Mouse (Mus musculus) forebrain, embryonic 16.5 days (tissue): Measurements from ENCODE around the gene Rpl35. TPM values are rescaled to one million over a fixed set of nuclear protein-coding genes. Genes with fewer than 3 reads are reported as not detected.

Source experiments
- ATAC-seq: fragments of 200-750 bp; cut with Nextera tagmentation; 2 replicates; pipeline ENCODE4 v1.8.0; 2017; ENCODE audit warnings: mild to moderate bottlenecking, moderate library complexity
- H3K27ac ChIP-seq: fragments of 300-500 bp; sonication (generic); 2 replicates; pipeline ENCODE4 v1.5.1; 2014; ENCODE audit warnings: low read length, control low read depth
- H3K27me3 ChIP-seq: fragments of 300-500 bp; sonication (generic); replicated peaks from 2 replicates; pipeline ENCODE4 v1.6.1; 2014; ENCODE audit warnings: low read length; ENCODE audit not compliant: control insufficient read depth, insufficient read depth
- H3K36me3 ChIP-seq: fragments of 300-500 bp; sonication (generic); 2 replicates; pipeline ENCODE4 v1.6.1; 2014; ENCODE audit not compliant: control insufficient read depth, insufficient read depth
- H3K4me1 ChIP-seq: fragments of 300-500 bp; sonication (generic); replicated peaks from 2 replicates; pipeline ENCODE4 v1.6.1; 2014; ENCODE audit warnings: low read length; ENCODE audit not compliant: control insufficient read depth, insufficient read depth
- H3K4me2 ChIP-seq: fragments of 300-500 bp; sonication (generic); 2 replicates; pipeline ENCODE4 v1.6.1; 2014; ENCODE audit warnings: mild to moderate bottlenecking, low read length, control low read depth
- H3K4me3 ChIP-seq: fragments of 300-500 bp; sonication (generic); replicated peaks from 2 replicates; pipeline ENCODE4 v1.5.1; 2014; ENCODE audit warnings: mild to moderate bottlenecking, low read length, control low read depth
- H3K9ac ChIP-seq: fragments of 300-500 bp; sonication (generic); replicated peaks from 2 replicates; pipeline ENCODE4 v1.6.1; 2014; ENCODE audit warnings: low read depth, low read length, control low read depth
- H3K9me3 ChIP-seq: fragments of 300-500 bp; sonication (generic); 2 replicates; pipeline ENCODE4 v1.6.1; 2016; ENCODE audit warnings: low read length; ENCODE audit not compliant: control insufficient read depth
- WGBS: fragments of 180-500 bp; shearing (Covaris S2); extraction: QIAGEN DNeasy Blood & Tissue Kit; methylation state at CpG from one replicate; pipeline ENCODE4 v1.1.7; 2014; 5-methylcytosine and 5-hydroxymethylcytosine counted together
- polyA plus RNA-seq: library from polyadenylated mRNA; unstranded; fragments of >200 nt; fragmentation: Nextera tagmentation; extraction: Ambion mirVana; gene quantifications from 2 replicates; pipeline ENCODE4 v1.2.1, GENCODE M21; 2015

The Rpl35 gene
- polyA plus RNA-seq, 1 experiment from 2014 or later = 587 TPM

- ATAC-seq = no peak
- Histone ChIP-seq H3K27me3 (no peaks in the 10 kb centered on the region), H3K27ac (no peak overlapping the region), H3K9me3 (no peaks in the 10 kb centered on the region), H3K9ac (no peak overlapping the region), H3K4me1 (peaks cover 25% of the 10 kb centered on the region), H3K4me3 (no peak overlapping the region), H3K36me3 (peaks cover 18% of the 10 kb centered on the region), H3K4me2 (no peak overlapping the region)
- 84% methylated on average over 4 of the region's 4 CpGs for WGBS
Measured at GRCm38 (mm10) chr2:39000587-39000919, 4.9 kb downstream of the Rpl35 start.

- no peak overlapping the region for H3K4me2 ChIP-seq
- H3K4me3 ChIP-seq = no peak overlapping the region
- no peak overlapping the region for H3K9ac ChIP-seq
- no peaks in the 10 kb centered on the region for H3K9me3 ChIP-seq
- 69% methylated on average over 8 of the region's 8 CpGs for WGBS
- no peak for ATAC-seq
- peaks cover 18% of the 10 kb centered on the region for H3K36me3 ChIP-seq
- no peak overlapping the region for H3K27ac ChIP-seq
- no peaks in the 10 kb centered on the region for H3K27me3 ChIP-seq
- H3K4me1 ChIP-seq = peaks cover 25% of the 10 kb centered on the region
Measured at GRCm38 (mm10) chr2:38999910-39000586, 5.4 kb downstream of the Rpl35 start.

GRCm38 (mm10) chr2:38999381-38999780 lies 6.0 kb downstream of the Rpl35 start:
- WGBS = 54% methylated on average over 4 of the region's 4 CpGs
- Histone ChIP-seq H3K9ac (no peak overlapping the region), H3K4me1 (peaks cover 25% of the 10 kb centered on the region), H3K4me2 (no peak overlapping the region), H3K4me3 (no peak overlapping the region), H3K9me3 (no peaks in the 10 kb centered on the region), H3K27ac (no peak overlapping the region), H3K36me3 (peaks cover 18% of the 10 kb centered on the region), H3K27me3 (no peaks in the 10 kb centered on the region)
- ATAC-seq = no peak

GRCm38 (mm10) chr2:38997386-38998374 lies 7.7 kb downstream of the Rpl35 start, which contains the start of gene Wdr38:
Gene Wdr38, plus strand, starts transcription at chr2:38997476.
- Histone ChIP-seq H3K4me3 (peak within 1 kb of the TSS; percentile 43), H3K4me2 (peak within 1 kb of the TSS; percentile 52), H3K9ac (peak within 1 kb of the TSS; percentile 38), H3K36me3 (peaks cover 18% of the 10 kb centered on the region), H3K4me1 (peaks cover 8% of the 10 kb centered on the region), H3K9me3 (no peaks in the 10 kb centered on the region), H3K27me3 (no peaks in the 10 kb centered on the region), H3K27ac (no peak within 1 kb of the TSS)
- 16% methylated on average over 33 of the region's 33 CpGs for WGBS
- peak; percentile 94 for ATAC-seq

- Histone ChIP-seq H3K9me3 (no peaks in the 10 kb centered on the region), H3K36me3 (no peaks in the 10 kb centered on the region), H3K4me1 (no peaks in the 10 kb centered on the region; the same call in 1 of the 2 replicates), H3K4me3 (no peak overlapping the region), H3K27me3 (no peaks in the 10 kb centered on the region), H3K4me2 (no peak overlapping the region), H3K27ac (no peak overlapping the region), H3K9ac (no peak overlapping the region)
- 38% methylated on average over 4 of the region's 4 CpGs for WGBS
- ATAC-seq = no peak
Measured at GRCm38 (mm10) chr2:38992452-38992851, 13.0 kb downstream of the Rpl35 start.

GRCm38 (mm10) chr2:38992004-38992403 lies 13.4 kb downstream of the Rpl35 start:
- H3K9me3 ChIP-seq = no peaks in the 10 kb centered on the region
- no peaks in the 10 kb centered on the region for H3K4me1 ChIP-seq
- no peaks in the 10 kb centered on the region for H3K36me3 ChIP-seq
- H3K27ac ChIP-seq = no peak overlapping the region
- H3K4me3 ChIP-seq = no peak overlapping the region
- WGBS = 85% methylated on average over 4 of the region's 4 CpGs
- no peak overlapping the region for H3K9ac ChIP-seq
- no peak overlapping the region for H3K4me2 ChIP-seq
- H3K27me3 ChIP-seq = no peaks in the 10 kb centered on the region
- no peak for ATAC-seq

GRCm38 (mm10) chr2:38988929-38989328 lies 16.5 kb downstream of the Rpl35 start:
- no peaks in the 10 kb centered on the region for H3K27me3 ChIP-seq
- no peaks in the 10 kb centered on the region for H3K36me3 ChIP-seq
- ATAC-seq = no peak
- H3K4me3 ChIP-seq = no peak overlapping the region
- no peak overlapping the region for H3K4me2 ChIP-seq
- H3K9me3 ChIP-seq = no peaks in the 10 kb centered on the region
- 88% methylated on average over 2 of the region's 2 CpGs for WGBS
- no peaks in the 10 kb centered on the region for H3K4me1 ChIP-seq
- no peak overlapping the region for H3K9ac ChIP-seq
- H3K27ac ChIP-seq = no peak overlapping the region

- no peak overlapping the region for H3K4me3 ChIP-seq
- H3K9ac ChIP-seq = no peak overlapping the region
- H3K9me3 ChIP-seq = no peaks in the 10 kb centered on the region
- no peak for ATAC-seq
- no peaks in the 10 kb centered on the region for H3K4me1 ChIP-seq
- H3K27me3 ChIP-seq = no peaks in the 10 kb centered on the region
- H3K27ac ChIP-seq = no peak overlapping the region
- WGBS = 88% methylated on average over 6 of the region's 6 CpGs
- H3K36me3 ChIP-seq = no peaks in the 10 kb centered on the region
- no peak overlapping the region for H3K4me2 ChIP-seq
Measured at GRCm38 (mm10) chr2:38987803-38988510, 17.5 kb downstream of the Rpl35 start.

GRCm38 (mm10) chr2:38987371-38987770 lies 18.1 kb downstream of the Rpl35 start:
- no peaks in the 10 kb centered on the region for H3K36me3 ChIP-seq
- H3K9ac ChIP-seq = no peak overlapping the region
- no peaks in the 10 kb centered on the region for H3K9me3 ChIP-seq
- no peak overlapping the region for H3K4me2 ChIP-seq
- H3K4me3 ChIP-seq = no peak overlapping the region
- WGBS = 60% methylated on average over 1 of the region's 1 CpGs
- H3K27me3 ChIP-seq = no peaks in the 10 kb centered on the region
- H3K27ac ChIP-seq = no peak overlapping the region
- ATAC-seq = no peak
- H3K4me1 ChIP-seq = no peaks in the 10 kb centered on the region
